Mouse (Mus musculus): ENCODE data around the gene Fam189a1.

Gene Fam189a1

DNA sequence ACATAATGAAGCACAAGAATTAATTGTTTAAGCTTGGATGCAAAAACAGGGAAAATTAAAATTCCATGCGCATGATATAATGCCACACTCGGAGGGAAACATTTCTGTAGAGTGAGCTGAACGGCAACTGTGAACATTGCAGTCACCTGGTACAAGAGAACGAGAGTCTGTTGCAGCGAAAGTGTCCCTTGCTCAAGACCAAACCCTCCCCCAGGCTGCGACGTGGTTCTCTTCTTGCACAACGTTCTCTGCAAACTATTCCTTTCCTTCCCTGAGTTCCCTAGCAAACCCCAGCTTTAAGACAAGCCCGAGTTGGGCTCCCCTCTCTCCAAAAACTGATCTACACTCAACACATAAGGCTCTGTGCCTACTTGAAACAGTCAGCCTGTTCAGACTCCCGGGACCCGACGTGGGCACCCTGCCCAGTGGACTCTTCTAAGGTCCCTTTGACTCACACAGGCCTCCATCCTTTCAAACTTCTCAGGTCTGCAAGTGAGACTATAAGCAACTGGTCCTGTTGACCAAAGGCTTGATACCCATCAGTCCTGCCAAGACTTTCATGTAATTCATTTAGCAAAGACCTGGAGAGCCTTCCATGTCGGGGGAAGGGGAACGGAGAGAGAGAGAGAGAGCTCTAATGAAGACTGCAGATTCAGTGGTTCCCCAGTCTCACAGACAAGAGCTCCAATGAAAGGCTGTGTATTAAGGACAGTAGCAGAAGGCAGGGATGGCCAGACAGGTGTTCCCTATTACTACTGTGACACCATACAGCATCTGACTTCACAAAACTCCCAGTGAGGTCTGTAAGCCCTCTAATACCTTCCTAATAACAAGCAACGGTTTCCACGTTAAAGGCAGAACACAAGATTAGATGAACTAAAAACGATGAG, 51.9 kb downstream of the Fam189a1 start:
- peak in 1 of 2 experiments; percentile 12 for DNase-seq (ENCODE audit: low spot score in 2 of 2)

- peak in 1 of 2 experiments; percentile 12 for DNase-seq (ENCODE audit: low spot score in 2 of 2)
These were observed 54.7 kb downstream of the Fam189a1 start for GRCm38 (mm10) chr7:65101661-65102060.

DNA sequence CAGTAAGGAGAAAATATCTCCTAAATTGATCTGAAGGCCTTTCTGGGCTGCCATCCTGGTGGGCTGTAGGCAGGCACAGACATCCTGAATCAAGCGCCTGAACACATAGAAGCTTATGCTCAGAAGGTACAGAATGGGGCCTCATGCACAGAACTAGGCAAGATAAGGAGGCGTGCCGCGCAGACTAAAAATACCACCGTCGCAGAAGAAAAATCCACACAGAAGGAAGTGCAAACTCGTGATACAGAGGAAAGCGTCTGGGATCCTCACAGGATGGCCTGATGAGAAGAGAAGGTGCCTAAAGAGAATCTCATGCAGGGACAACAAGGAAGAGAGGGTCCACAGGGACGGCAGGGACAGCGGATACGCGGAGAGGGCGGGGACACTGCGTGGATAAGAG, 58.7 kb downstream of the Fam189a1 start:
- DNase-seq (ENCODE audit: low spot score in 2 of 2), result no peak

DNA sequence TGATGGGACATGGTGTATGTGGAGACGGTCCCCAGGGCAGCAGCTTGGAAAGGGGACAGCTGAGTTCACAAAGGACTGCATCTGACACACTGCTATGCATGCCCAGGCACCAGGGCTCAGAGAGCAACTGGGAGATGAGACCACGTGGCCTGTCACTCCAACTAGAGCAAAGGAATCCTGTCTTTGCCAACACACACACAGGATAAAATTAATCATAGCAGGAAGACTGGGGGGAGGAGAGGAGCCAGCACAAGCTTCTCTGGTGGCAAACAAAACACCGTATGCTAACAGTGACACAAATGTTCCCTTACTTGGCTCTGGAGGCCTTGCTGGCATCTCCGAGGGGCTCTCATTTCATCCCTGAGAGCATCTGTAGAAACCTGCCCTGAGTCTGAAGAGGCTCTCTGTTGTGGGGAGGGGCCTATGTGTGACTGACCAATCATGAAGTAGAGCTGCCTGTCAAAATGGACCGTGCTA, 60.7 kb downstream of the Fam189a1 start:
- DNase-seq (ENCODE audit: low spot score in 2 of 2), result peak in 1 of 2 experiments; percentile 39

DNA sequence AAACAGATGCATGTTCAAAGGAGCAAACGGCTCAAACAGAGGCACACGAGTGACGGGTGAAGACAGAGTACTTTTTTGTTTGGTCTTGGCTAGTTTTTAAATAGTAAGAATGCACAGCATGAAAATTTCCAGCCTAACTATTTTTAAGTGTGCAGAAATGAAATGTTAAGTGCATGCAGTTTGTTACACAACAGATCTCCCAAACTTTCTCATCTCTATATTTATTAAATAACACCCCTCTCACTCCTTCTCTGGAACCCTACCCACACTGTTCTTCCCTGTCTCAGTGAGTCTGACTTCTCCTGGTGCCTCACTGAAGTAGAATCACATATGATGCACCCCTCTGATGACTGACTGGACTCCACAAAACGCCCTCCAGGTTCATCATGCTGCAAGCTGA, 63.1 kb downstream of the Fam189a1 start:
- no peak for DNase-seq (ENCODE audit: low spot score in 2 of 2)

DNA sequence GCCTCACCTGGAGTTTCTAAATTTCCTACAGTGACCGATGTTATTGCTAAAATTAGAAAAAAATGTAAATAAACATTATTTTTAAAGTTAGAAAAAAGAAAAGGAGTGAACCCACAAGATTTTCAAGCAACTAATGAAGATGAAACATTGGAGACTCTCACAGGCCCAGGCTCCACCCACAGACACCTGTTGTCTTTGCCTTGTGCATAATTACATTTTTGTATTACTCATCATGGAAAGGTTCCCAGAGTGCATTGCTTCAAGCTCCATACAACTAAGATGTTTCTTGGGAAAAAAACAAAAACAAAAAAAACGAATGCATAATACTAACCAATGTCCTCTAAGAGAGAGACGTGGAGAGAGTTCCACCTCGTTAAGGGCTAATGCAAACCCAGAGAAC, 64.9 kb downstream of the Fam189a1 start:
- DNase-seq (ENCODE audit: low spot score in 2 of 2), result no peak

DNA sequence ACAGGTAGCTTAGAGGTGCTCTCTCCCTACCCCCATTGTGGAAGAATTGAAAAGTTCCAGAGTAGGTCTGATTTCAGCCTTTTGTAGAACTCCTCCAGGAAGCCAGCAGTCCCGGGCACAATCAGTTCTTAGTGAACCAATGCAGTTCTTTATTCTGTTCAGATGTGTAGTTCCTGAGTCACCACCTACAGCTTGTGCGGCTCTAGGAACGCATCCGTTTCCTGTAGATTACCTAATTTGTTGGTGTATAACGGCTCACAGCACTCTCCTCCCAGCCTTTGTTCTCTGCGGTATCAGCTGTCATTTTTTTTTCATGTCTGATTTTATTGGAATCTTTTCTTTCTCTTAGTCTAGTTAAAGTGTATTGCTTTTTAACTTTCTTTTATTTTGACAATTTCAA, 70.4 kb downstream of the Fam189a1 start:
- no peak for DNase-seq (ENCODE audit: low spot score in 2 of 2)

DNA sequence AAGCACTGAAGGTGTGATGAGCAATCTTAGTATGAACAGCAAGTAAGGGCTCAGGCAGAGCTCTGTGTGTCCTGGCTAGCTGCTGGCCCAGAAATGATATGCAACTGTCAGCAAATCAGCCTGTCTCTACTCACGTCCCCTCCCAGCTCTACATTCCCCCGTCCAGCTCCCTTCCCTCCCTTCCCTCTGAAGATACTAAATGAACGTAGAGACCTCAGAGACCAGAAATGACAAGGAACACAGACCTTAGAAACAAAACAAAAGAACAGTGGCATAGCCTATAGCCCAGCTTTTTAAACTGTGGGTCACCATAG, 73.6 kb downstream of the Fam189a1 start:
- DNase-seq (ENCODE audit: low spot score in 2 of 2), result no peak

DNA sequence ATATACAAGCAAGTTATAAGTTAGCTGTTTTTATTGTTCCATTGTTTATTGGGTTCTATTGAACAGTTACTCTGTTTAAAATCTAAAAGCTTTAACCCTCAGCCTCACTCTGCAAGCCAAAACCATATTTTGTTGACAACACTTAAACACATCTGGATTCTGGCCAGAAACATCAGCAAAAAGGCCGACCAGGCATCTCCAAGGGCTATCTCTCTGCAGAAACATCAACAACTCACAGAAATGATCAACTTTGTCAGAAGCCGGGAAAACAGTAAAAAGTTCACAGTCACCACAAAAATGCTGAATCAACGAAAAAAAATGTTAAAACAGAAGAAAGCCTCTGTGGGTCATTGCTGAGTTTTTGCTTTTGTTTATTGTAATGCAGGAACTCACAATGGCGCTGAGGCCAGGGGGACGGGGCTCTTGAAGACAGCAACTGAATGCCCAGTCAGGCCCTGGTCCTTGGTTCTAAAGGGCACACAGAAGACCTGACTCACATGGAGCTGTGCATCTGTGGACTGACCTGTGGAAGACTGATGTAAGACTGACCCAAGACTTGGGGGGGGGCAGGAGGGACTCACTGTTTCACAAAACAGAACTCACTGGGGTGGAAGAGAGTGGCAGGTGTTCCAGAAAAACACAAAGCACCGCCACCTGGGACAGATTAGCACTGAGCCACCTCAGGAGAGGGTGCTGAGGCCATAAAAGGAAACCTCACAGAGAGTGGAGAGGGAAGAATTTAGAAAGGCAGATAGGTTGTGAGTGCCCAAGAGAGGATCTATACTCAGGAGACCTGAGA, 74.2 kb downstream of the Fam189a1 start:
- no peak for DNase-seq (ENCODE audit: low spot score in 2 of 2)

GRCm38 (mm10) chr7:65076134-65076533, 80.2 kb downstream of the Fam189a1 start:
- no peak for DNase-seq (ENCODE audit: low spot score in 2 of 2)

GRCm38 (mm10) chr7:65074194-65074593, 82.2 kb downstream of the Fam189a1 start:
- no peak for DNase-seq (ENCODE audit: low spot score in 2 of 2)

- DNase-seq (ENCODE audit: low spot score in 2 of 2), result peak; percentile 73 to 85
These were observed 82.8 kb downstream of the Fam189a1 start for GRCm38 (mm10) chr7:65073555-65073954.

DNA sequence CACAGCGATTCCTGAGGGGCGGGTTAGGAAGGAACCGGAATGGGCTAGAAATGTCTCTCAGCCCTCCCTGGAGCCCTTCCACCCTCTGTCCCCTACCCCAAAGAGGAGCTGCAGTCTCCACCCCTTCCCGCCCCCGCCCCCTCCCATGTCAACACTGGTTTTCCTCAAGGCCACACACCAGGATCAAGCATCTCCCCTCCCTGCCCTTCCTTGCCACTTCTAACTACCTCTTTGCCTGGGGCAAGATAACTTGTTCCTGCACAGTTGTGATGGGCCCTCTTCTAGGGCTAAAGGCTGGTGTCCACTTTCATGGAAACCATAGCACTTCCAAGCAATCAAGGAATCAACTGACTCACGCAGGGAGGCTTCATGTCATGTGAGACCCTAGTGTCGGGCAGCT, 90.2 kb downstream of the Fam189a1 start:
- DNase-seq (ENCODE audit: low spot score in 2 of 2), result no peak

- DNase-seq (ENCODE audit: low spot score in 2 of 2), result no peak
These were observed 90.9 kb downstream of the Fam189a1 start for GRCm38 (mm10) chr7:65065457-65065856.

- DNase-seq (ENCODE audit: low spot score in 2 of 2), result no peak
These were observed 91.7 kb downstream of the Fam189a1 start for GRCm38 (mm10) chr7:65064638-65065037.

DNA sequence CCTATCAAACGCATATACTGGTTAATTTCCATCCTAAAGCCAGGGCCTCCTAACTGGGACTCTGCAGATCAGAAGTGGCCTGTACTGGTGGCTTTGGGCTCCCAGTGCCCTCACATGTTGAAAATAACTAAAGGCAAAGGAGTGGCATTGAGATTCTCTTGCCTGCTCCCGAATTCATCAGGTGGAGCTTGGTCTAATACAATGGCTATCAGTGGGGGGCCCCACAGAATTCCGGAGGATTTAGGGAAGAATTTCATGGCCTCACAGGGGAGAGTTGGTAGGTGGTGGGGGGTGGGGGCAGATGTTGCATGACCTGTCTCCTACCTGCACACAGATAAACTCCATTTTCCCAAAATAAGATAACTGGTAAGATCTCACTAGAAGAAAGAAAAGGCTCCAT, 92.3 kb downstream of the Fam189a1 start:
- DNase-seq (ENCODE audit: low spot score in 2 of 2), result no peak

DNA sequence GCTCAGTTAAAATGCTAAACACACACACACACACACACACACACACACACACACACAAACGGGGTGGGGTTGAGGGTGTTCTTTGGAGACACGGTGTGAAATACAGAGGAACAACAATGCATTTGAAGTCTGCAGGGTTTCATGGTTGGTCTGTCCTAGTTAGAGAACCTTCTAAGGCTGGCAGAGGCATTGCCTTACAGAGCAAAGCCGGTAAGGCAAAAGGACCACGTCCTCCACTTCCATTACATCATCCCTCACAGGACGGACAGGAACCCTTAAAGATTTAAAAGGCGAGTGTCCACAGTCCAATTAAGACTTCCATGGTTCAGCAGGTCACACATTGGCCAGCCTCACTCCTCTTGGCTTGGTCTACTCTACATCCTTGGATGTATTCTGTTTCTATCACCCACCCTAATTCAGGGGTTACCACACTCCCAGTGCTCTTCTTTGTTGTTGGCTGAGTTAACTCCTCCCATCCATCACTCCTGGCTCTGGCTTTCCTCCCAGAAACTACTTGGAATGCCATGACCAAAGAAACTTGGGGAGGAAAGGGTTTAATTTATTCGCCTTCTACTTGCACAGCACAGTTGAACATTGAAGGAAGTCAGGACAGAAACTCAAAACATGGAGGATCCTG, 96.1 kb downstream of the Fam189a1 start:
- no peak for DNase-seq (ENCODE audit: low spot score in 2 of 2)

- no peak for DNase-seq (ENCODE audit: low spot score in 2 of 2)
These were observed 99.5 kb downstream of the Fam189a1 start for GRCm38 (mm10) chr7:65056864-65057263.

GRCm38 (mm10) chr7:65051986-65052385, 104.4 kb downstream of the Fam189a1 start:
- no peak for DNase-seq (ENCODE audit: low spot score in 2 of 2)

DNA sequence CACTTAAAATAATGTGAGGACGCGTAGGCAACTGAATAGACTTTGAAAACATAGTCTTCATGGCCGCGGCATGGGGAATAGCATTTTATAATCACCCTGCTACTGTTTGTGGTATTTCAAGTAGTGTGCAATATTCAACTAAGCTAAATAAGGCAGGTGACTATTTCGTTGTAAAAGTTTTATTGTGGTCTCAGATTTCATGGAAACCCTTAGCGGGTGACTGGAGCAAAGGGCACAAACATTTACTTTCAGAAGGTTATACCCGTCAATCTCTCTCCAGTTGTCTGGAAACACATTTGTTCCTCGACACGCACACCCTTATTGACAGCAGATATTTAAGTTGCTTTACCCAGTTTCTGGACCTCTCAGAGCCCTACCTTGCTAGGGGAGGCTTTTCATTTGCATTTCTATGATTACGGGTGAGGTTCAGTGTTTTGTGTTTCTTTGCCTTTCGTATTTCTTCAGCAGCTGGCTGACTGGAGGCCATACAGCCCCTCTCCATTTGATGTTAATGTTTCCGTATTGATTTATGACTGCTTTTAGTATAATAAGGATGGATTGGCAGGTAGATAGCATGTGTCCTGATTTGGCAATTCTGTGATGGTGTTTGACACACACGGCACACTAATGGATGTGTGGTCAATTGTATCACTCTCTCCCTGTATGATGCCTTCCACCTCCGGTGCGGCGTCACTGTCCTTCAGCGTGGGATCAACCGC, 107.0 kb downstream of the Fam189a1 start:
- DNase-seq (ENCODE audit: low spot score in 2 of 2), result no peak

- no peak for DNase-seq (ENCODE audit: low spot score in 2 of 2)
These were observed 108.7 kb downstream of the Fam189a1 start for GRCm38 (mm10) chr7:65047700-65048099.

DNA sequence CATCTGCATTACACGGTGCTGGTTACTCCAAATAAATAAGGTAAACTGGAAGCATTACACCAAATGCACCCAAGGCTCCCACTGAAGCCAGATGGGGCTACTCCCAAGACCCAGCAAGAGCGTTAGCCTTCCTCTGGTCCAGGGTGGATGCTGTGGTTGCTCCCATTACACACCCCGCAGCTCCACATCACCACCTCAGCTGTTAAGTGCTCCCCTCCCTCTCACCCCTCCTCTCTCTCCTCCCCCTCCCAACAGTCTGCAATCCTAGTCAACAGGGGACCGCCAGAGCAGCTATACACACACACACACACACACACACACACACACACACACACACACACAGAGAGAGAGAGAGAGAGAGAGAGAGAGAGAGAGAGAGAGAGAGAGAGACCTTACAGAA, 109.7 kb downstream of the Fam189a1 start:
- DNase-seq (ENCODE audit: low spot score in 2 of 2), result no peak
